Comparison of ENCODE assay signal across 21 mouse cellular contexts in the genomic region with DNA sequence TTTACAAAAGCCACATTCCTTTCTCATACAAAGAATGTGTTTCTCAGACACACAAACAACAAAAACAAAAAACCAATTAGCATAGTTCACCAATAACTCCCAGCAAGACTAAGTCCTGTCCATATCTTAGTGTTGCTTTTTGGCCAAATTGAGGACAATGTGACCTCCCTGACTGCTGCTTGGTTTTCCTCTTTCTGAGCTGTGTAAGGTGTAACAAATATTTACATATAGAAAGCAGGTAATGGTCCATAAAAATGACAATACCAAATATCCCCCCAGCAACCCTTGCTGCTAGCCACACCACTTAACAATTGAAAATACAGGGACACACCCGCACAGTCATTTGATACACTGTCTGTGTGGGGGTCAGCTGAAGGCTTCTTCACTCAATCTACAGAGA.
DNase-seq lines count a peak whose midpoint lies in the region; TF ChIP-seq lines count a peak whose summit lies in the region.
"Had no signal": no experiment of that assay in that cellular context is flagged by ENCODE, and none has a peak within 500 bp of the region (broad histone marks: within the 10 kb centered on the region; RNA-seq: fewer than 3 reads in every experiment).

No protein-coding gene starts in this region.

- H3K9me3 ChIP-seq in ES-Bruce4 (replicated peaks; ENCODE audit: control insufficient read depth, insufficient read depth, low read length, poor library complexity, severe bottlenecking) = no peaks in the 10 kb centered on the region
- H3K9me3 ChIP-seq in ES-E14 (ENCODE audit: control insufficient read depth, insufficient read depth, low read depth, low read length) = no peaks in the 10 kb centered on the region
- H3K9me3 ChIP-seq: embryonic facial prominence, embryonic 10.5 days; embryonic facial prominence, embryonic 12.5 days; forebrain, embryonic 13.5 days; forebrain, embryonic 15.5 days had no signal

- in situ Hi-C loops in ES-E14 (cut with MboI; ENCODE audit: low sequenced_read_pairs in 2 of 2, unreplicated experiment in 2 of 2) = no loop called here

- H3K9ac ChIP-seq in ES-Bruce4 (ENCODE audit: low read depth, poor library complexity, severe bottlenecking) (no peak overlapping the region), ES-E14 (ENCODE audit: insufficient read depth, low read depth, low read length, poor library complexity, severe bottlenecking) (no peak overlapping the region)
- H3K9ac ChIP-seq: embryonic facial prominence, embryonic 12.5 days; forebrain, embryonic 13.5 days; forebrain, embryonic 15.5 days; forebrain, postnatal 0 days had no signal

- 97% methylated on average over 1 of the region's 1 CpGs for WGBS in thymus, adult 2 months
- WGBS in kidney, adult 2 months = 66% methylated on average over 1 of the region's 1 CpGs

- no peak for TF ChIP-seq CTCF in ES-Bruce4 (IDR thresholded peaks at IDR 0.05; ENCODE audit: low read depth, low read length)
- no peak for TF ChIP-seq CTCF in thymus, adult 2 months (IDR thresholded peaks at IDR 0.05; ENCODE audit: borderline replicate concordance, control insufficient read depth, extremely low read depth, insufficient read depth, low read length, poor library complexity)
- no peak for TF ChIP-seq CTCF in kidney, adult 2 months (conservative IDR thresholded peaks at IDR 0.05; ENCODE audit: insufficient read depth, insufficient read length, low read depth, low read length)

- TF ChIP-seq EP300 in ES-Bruce4 (IDR thresholded peaks at IDR 0.05; ENCODE audit: insufficient read depth, low read depth, low read length) = peak; percentile 45; the same call in 1 of the 2 replicates

- H3K4me1 ChIP-seq in ES-Bruce4 (ENCODE audit: control insufficient read depth, insufficient read depth, low read length) = no peaks in the 10 kb centered on the region
- peaks cover 6 to 13% of the 10 kb centered on the region in 2 experiments; a peak in 3 of 4 replicates for H3K4me1 ChIP-seq in ES-E14 (ENCODE audit: control insufficient read depth in 2 of 2, insufficient read depth in 2 of 2, low read length in 2 of 2, poor library complexity in 1 of 2)
- no peaks in the 10 kb centered on the region for H3K4me1 ChIP-seq in thymus, adult 2 months (replicated peaks; ENCODE audit: control insufficient read depth, insufficient read depth, low read length)
- H3K4me1 ChIP-seq in kidney, adult 2 months (ENCODE audit: control insufficient read depth, insufficient read depth, low read length) = no peaks in the 10 kb centered on the region
- H3K4me1 ChIP-seq: embryonic facial prominence, embryonic 10.5 days; embryonic facial prominence, embryonic 12.5 days; forebrain, embryonic 13.5 days; forebrain, embryonic 15.5 days had no signal

- no peak for TF ChIP-seq POLR2A in ES-Bruce4 (IDR thresholded peaks at IDR 0.05; ENCODE audit: insufficient read depth, low read length)
- no peak for TF ChIP-seq POLR2A in thymus, adult 2 months (IDR thresholded peaks at IDR 0.05; ENCODE audit: control insufficient read depth, extremely low read depth, insufficient read depth, low read length, poor library complexity)
- no peak for TF ChIP-seq POLR2A in kidney, adult 2 months (IDR thresholded peaks at IDR 0.05; ENCODE audit: low read depth, low read length)

- no peaks in the 10 kb centered on the region for H3K27me3 ChIP-seq in ES-Bruce4 (ENCODE audit: control insufficient read depth, insufficient read depth, low read length, poor library complexity, severe bottlenecking)
- no peaks in the 10 kb centered on the region for H3K27me3 ChIP-seq in thymus, adult 2 months (ENCODE audit: control insufficient read depth, insufficient read depth, low read length)
- H3K27me3 ChIP-seq in kidney, adult 2 months (replicated peaks; ENCODE audit: control insufficient read depth, insufficient read depth, low read length) = no peaks in the 10 kb centered on the region
- H3K27me3 ChIP-seq: CH12.LX; embryonic facial prominence, embryonic 12.5 days; forebrain, embryonic 13.5 days; forebrain, embryonic 15.5 days had no signal

- H3K27ac ChIP-seq in ES-Bruce4 (ENCODE audit: insufficient read depth, low read length) (peak overlapping the region; percentile 77; the same call in 1 of the 2 replicates), ES-E14 (ENCODE audit: insufficient read depth, low read depth, low read length, poor library complexity, severe bottlenecking) (no peak overlapping the region; the same call in 1 of the 2 replicates)
- H3K27ac ChIP-seq in thymus, adult 2 months (ENCODE audit: control insufficient read depth, insufficient read depth, low read length) = no peak overlapping the region
- H3K27ac ChIP-seq in kidney, adult 2 months (ENCODE audit: insufficient read depth, low read depth, low read length) = no peak overlapping the region
- H3K27ac ChIP-seq: embryonic facial prominence, embryonic 10.5 days; embryonic facial prominence, embryonic 12.5 days; forebrain, embryonic 13.5 days; forebrain, embryonic 15.5 days had no signal

- DNase-seq in ES-E14 (ENCODE audit: low read depth, low spot score) = peak; percentile 48
- DNase-seq in WW6 (ENCODE audit: low read depth, low spot score) = peak; percentile 16
- no peak for DNase-seq in right cerebral cortex, adult 2 months (ENCODE audit: low spot score in 2 of 2)
- DNase-seq in thymus, adult 2 months = no peak
- no peak for DNase-seq in kidney, adult 2 months
- DNase-seq: adrenal gland, adult 8-10 months; adrenal gland, postnatal 14 days; adrenal gland, postnatal 36 days; B cell, adult 2 months; cerebellum, adult 11-12 months; cerebellum, adult 2 months; cerebellum, adult 9-10 months; cerebellum, postnatal 10 days; cerebellum, postnatal 25 days; forebrain, postnatal 0 days had no signal

- H3K4me3 ChIP-seq in ES-Bruce4 (ENCODE audit: low read depth, low read length) = no peak overlapping the region
- H3K4me3 ChIP-seq in ES-E14 (ENCODE audit: insufficient read depth in 1 of 2, low read depth in 1 of 2, low read length in 2 of 2, poor library complexity in 1 of 2, severe bottlenecking in 1 of 2) = no peak overlapping the region
- H3K4me3 ChIP-seq in thymus, adult 2 months (ENCODE audit: control insufficient read depth, insufficient read depth, low read length) = no peak overlapping the region
- no peak overlapping the region for H3K4me3 ChIP-seq in kidney, adult 2 months (ENCODE audit: insufficient read depth, low read depth, low read length)
- H3K4me3 ChIP-seq: embryonic facial prominence, embryonic 10.5 days; embryonic facial prominence, embryonic 12.5 days; forebrain, embryonic 13.5 days; forebrain, embryonic 15.5 days had no signal

- no peaks in the 10 kb centered on the region for H3K36me3 ChIP-seq in ES-Bruce4 (ENCODE audit: control insufficient read depth, insufficient read depth, low read length, poor library complexity, severe bottlenecking)
- H3K36me3 ChIP-seq in ES-E14 (ENCODE audit: control insufficient read depth, insufficient read depth, low read length, poor library complexity, severe bottlenecking) = no peaks in the 10 kb centered on the region
- H3K36me3 ChIP-seq in thymus, adult 2 months (ENCODE audit: control insufficient read depth, insufficient read depth, low read length) = no peaks in the 10 kb centered on the region
- no peaks in the 10 kb centered on the region for H3K36me3 ChIP-seq in kidney, adult 2 months (ENCODE audit: control insufficient read depth, insufficient read depth, low read length)
- H3K36me3 ChIP-seq: embryonic facial prominence, embryonic 10.5 days; embryonic facial prominence, embryonic 12.5 days; forebrain, embryonic 15.5 days had no signal

TF ChIP-seq in ES-E14, 5 proteins besides CTCF, POLR2A, EP300 and RAD21:
- TF ChIP-seq ZNF384 (IDR thresholded peaks at IDR 0.05; ENCODE audit: low read depth, low read length) (no peak), CHD2 (IDR thresholded peaks at IDR 0.05; ENCODE audit: low read depth, low read length) (no peak; the same call in 1 of the 2 replicates), ZC3H11A (IDR thresholded peaks at IDR 0.05; ENCODE audit: borderline replicate concordance, low read depth, low read length) (no peak), HCFC1 (IDR thresholded peaks at IDR 0.05; ENCODE audit: borderline replicate concordance, insufficient read depth, low read length) (no peak), MAFK (IDR thresholded peaks at IDR 0.05; ENCODE audit: insufficient read depth, low read depth, low read length) (no peak)

Comparison
In these comparisons a context has a peak if more than half of its experiments do, and no peak if none do; other contexts are left out.
1. DNase-seq: peak in ES-E14 (single experiment) and WW6 (single experiment); none in right cerebral cortex, adult 2 months (0 of 2), thymus, adult 2 months (single experiment) and kidney, adult 2 months (single experiment).